Mouse (Mus musculus) layer of hippocampus, postnatal 36 days (tissue): ENCODE results near the gene Ppif. TPM values are rescaled to one million over a fixed set of nuclear protein-coding genes. Genes with fewer than 3 reads are reported as not detected.

Source experiments
- DNase-seq, 2 experiments: peaks; one replicate each; pipeline ENCODE4 v3.0.0; 2022
- total RNA-seq, 2 experiments: library from RNA; stranded (reverse); gene quantifications; 2 replicates each; pipeline ENCODE4 v1.2.3; 2021

Gene Ppif
- total RNA-seq, 2 experiments from 2014 or later = 27.0 to 28.2 TPM

- no peak for DNase-seq
Measured at GRCm38 (mm10) chr14:25695059-25695458, 1.1 kb downstream of the Ppif start.

GRCm38 (mm10) chr14:25696356-25696755, 2.4 kb downstream of the Ppif start:
- DNase-seq = no peak

GRCm38 (mm10) chr14:25701986-25702385, 8.0 kb downstream of the Ppif start:
- DNase-seq = no peak

GRCm38 (mm10) chr14:25707691-25708181, 13.8 kb downstream of the Ppif start:
- DNase-seq = peak; percentile 51

GRCm38 (mm10) chr14:25708451-25708850, 14.5 kb downstream of the Ppif start:
- DNase-seq = no peak

- DNase-seq = no peak
Measured at GRCm38 (mm10) chr14:25708917-25709316, 15.0 kb downstream of the Ppif start.

GRCm38 (mm10) chr14:25710073-25710472, 16.1 kb downstream of the Ppif start:
- no peak for DNase-seq

- DNase-seq = no peak
Measured at GRCm38 (mm10) chr14:25710681-25711080, 16.7 kb downstream of the Ppif start.

GRCm38 (mm10) chr14:25711177-25711576, 17.2 kb downstream of the Ppif start:
- no peak for DNase-seq

GRCm38 (mm10) chr14:25711602-25712001, 17.6 kb downstream of the Ppif start:
- no peak for DNase-seq

GRCm38 (mm10) chr14:25713443-25713842, 19.5 kb downstream of the Ppif start:
- no peak for DNase-seq

- DNase-seq = no peak
Measured at GRCm38 (mm10) chr14:25716528-25716927, 22.6 kb downstream of the Ppif start.

- DNase-seq = no peak
Measured at GRCm38 (mm10) chr14:25717718-25718117, 23.8 kb downstream of the Ppif start.

GRCm38 (mm10) chr14:25718471-25718870, 24.5 kb downstream of the Ppif start:
- no peak for DNase-seq

GRCm38 (mm10) chr14:25719371-25719770, 25.4 kb downstream of the Ppif start:
- no peak for DNase-seq

- no peak for DNase-seq
Measured at GRCm38 (mm10) chr14:25720962-25721707, 27.2 kb downstream of the Ppif start.

- DNase-seq = peak in 1 of 2 experiments; percentile 38
Measured at GRCm38 (mm10) chr14:25725032-25725497, 31.1 kb downstream of the Ppif start.

GRCm38 (mm10) chr14:25725690-25726089, 31.7 kb downstream of the Ppif start:
- DNase-seq = no peak

- DNase-seq = peak in 1 of 2 experiments; percentile 45
Measured at GRCm38 (mm10) chr14:25726226-25727148, 32.5 kb downstream of the Ppif start.

- DNase-seq = no peak
Measured at GRCm38 (mm10) chr14:25727149-25727510, 33.2 kb downstream of the Ppif start.

GRCm38 (mm10) chr14:25734736-25735716, 41.1 kb downstream of the Ppif start:
- DNase-seq = peak in 1 of 2 experiments; percentile 53

- no peak for DNase-seq
Measured at GRCm38 (mm10) chr14:25736140-25736539, 42.2 kb downstream of the Ppif start.
